Mouse (Mus musculus) heart, adult 8-10 months (tissue): ENCODE measurements around the gene Lrp4. TPM values are rescaled to one million over a fixed set of nuclear protein-coding genes. Genes with fewer than 3 reads are reported as not detected.

ENCODE experiments used
- DNase-seq: peaks from one replicate; pipeline ENCODE4 v3.0.0; 2022; ENCODE audit warnings: low spot score
- total RNA-seq, 4 experiments: library from RNA; stranded (reverse); gene quantifications; 2 replicates each; pipeline ENCODE4 v1.2.4; 2022

The Lrp4 gene
- 10 to 100 TPM in 3 of 4 experiments, 1 to 10 TPM in 1; 8.9 to 13.3 (median 11.3) TPM for total RNA-seq

DNA sequence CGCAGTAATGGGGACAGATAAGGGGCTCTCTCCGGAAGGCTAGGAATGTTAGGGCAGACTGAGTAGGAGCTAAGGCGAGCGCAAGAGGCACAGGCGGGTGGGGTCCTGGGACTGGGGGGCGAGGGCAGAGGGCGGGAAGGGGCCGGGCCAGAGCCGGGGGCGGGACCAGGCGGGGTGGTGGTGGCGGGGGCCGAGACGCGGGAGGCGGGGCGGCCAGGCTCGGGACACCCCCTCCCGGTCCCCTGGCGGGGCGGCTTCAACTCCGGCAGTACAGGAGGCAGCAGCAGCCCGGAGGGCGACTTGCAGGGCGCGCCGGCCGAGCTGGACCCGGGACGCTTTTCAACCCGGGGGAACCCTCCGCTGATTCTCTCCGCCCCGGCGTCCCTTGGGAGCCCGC is at the start of gene Lrp4:
Lrp4 (plus strand) TSS at position 253 of the 397 bp plus-strand sequence.
- peak; percentile 38 for DNase-seq

DNA sequence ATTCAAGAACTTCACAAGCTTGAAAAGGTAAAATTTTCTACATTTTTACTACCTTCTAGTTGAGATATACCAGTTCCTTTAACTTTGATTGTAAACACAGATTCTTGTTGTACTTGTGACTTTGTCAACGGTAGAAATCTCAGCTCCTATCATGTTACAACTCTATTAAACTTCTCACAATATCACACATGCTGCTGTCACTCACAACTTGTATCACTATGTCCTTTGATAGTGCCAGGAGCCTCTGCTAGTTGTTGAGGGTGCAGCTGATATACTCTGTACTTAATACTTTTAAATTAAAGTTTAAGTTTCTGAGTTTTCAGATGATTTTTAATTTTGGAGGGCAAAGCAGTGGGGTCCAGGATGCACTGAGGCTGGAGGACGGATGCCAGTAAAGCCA is 49.3 kb upstream of the Lrp4 start:
- DNase-seq = no peak

DNA sequence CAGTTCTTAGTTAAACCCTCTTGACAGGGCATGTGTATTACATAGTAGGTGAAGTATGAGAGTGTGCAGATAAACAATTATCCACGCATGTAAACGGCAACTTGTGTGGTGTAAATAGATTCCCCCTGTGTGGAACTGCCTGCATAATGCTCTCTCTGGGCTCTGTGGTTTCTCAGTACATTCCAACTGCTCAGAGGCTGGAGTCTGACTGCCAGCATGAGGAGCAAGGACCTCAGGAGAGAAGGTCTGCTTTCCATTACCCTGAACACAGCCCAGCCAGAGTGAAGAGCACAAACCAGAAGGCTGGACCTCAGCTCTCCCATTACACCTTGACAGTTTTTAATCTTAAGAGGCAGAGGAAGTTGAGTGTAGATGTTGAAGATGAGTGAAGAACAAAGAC is 45.8 kb upstream of the Lrp4 start:
- DNase-seq = no peak

DNA sequence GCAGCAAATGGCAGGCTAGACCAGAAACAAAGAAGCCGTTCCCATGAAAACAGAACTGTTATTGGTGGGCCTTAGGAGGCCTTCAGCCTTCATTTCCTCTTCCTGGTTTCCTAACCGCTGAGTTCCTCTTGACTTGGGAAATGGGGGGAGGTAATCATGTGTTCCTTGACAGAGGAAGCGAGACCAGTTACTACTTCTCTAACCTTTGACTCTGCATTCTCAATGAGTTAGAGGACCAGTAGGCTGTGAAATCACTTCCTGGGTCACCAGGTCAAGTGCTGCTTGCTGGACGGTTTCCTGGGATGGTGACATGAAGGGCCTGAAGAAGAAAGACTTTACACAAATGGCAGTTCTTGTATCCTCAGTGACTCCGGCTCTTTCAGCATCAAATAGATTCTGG is 45.0 kb upstream of the Lrp4 start:
- DNase-seq = peak; percentile 28

DNA sequence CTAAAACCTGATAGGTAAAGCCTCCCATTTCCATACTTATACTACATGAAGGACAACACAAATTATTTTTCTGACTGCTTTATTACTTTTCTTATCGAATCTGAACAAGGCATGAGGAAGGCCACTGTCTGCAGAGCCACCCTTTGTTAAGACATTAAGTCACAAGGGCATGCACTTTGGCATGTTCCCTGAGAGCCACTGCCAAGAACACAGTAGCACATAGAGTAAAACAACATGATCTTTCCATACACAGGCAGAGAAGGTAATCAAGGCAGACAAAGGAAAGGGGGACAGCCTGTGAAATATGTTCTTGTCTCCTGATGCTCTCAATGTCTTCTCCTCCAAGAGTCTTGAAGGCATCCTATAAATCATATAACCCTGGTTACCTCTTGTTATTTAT is 43.5 kb upstream of the Lrp4 start:
- peak; percentile 21 for DNase-seq

DNA sequence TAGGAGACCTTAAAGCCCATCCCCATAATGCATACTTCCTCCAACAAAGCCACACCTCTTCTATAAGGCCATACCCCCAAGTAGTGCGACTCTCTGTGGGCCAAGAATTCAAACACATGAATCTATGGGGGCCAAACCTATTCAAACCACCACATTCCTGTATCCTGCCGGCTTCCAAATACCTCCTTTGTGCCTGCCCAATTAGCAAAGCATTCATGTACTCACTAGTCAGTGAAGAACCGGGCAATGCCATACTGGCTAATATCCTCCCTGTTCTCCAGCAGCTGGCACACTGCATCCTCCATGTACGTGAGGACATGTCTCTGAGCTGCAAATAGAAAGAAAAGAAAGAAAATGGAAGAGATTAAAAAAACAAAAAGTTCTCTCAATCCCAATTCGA is 35.7 kb upstream of the Lrp4 start:
- no peak for DNase-seq

DNA sequence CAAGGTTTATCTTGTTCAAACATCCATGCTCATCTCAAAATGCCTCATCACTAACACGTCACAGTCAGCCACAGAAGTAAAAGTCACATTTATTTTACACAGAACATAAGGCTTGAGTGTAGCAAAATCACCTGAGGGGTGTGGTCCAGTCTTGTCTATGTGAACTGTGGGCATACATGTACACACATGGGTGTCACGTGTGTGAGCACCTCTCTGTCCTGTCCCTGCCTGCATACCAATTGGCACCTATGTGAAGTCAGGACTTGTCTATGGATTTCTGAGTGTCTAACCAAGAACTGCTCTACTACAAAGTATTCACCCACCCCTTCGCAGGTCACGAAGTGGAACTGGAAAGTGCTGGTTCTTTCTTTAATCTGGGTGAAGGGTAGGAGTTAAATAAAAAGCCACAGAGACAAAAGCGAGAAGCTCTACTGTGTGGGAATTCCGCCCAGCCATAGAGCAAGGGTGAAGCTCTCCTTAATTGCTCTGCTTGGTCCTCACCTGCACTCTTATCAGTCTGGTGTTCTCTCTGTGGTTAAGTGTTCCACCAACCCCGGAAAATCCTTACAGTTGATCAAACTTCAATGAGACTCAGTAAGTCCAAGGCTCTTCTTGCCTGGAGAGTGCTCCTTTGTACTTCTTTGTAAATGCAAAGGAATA is 33.1 kb upstream of the Lrp4 start:
- DNase-seq = no peak

DNA sequence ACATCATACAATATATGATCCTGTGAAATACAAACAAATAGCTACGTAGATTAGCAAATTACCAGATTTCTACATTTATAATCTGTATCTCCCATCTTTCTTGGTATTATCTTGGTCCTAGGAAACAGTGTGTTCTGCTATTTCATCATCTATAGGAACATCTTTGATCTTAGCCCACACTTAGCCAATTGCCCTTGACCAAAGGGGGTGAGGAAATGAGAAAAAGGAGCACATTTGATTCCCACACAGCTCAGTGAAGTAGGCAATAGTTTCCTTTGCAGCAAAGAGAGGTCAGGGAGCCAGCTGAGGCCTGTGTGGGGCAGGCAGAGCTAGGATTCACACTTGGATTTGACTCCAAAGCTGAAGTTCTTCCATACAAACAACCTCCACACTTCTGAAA is 31.0 kb upstream of the Lrp4 start:
- no peak for DNase-seq

DNA sequence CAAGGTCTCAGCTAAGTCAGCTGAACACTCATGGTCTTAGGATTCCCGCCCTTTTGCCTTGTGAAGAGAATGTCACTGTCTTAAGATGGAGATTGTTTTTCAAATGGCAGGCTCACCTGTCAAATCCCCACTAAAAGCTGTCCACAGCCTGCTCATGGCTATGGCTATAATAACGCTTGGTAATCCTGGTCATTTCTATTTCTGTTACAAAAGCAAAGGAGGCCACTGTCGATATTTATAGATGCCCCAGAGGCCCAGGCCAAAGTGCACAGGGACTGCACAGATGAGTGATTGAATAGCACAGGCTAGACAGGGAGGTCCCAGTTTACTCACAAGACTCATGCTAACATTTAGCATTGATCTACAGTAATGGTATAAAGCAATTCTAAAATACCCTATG is 28.2 kb upstream of the Lrp4 start:
- no peak for DNase-seq

DNA sequence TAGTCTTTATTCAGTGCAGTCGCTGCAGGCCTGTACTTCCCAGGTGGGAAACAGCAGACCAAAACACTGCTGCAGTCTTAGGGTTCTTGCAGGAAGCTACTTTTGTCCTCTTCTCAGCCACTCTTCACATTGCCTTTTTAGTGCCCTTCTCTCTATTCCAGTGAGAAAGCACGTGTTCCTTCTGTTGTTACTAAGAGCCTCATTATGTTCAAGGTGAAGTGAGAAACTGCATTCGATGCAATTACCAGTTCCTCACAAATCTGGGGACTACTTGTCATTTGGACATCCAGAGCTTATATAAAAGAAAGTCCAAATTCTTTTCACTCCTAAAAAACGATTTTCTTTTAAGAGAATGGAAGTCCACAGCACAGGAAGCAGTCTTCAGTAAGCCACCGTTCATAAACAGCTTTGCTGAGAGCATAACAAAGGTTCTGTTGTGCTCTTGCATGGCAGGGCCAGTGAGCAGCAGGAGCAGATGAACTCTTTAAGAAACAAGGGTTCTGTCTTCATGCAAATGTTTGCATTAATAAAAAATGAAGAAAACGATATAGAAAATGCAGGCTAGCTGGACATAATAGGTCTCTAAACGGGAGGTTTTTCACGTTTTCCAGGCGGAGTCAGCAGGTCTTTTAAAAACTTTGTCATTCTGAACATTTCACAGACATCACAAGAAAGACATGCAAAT is 27.3 kb upstream of the Lrp4 start:
- no peak for DNase-seq

DNA sequence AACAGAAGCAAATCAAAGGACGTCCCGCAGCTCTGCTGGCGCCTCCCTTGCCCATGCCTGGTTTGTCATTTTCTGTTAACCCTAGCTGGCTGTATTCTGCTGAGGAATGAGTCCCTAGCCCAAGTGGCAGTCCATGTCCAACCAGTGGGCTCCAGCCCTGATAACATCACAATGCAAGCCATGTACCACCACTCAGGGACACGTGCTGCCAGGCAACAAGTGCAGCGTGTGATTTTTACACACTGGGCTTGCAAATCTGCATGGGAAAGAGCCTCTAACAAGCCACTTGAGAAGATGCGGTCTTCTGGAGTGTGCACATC is 26.8 kb upstream of the Lrp4 start:
- no peak for DNase-seq

DNA sequence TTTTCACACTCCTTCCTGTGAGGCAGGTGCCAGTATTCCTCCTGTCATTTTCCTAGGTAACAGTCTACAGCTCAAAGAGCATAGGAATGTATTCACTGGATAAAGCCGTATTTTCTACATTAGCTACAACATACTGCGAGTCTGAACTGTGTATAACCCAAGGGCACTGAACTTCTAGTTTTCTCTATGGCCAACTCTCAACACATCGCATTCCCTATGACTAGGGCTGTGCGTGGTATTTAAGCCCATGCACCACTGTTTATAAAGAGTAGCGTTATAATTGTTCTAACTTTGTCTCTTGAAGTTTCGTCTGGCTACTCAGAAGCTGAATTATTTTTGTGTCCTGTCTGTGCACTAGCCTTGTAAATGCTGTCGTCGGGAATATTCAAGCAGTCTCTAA is 20.6 kb upstream of the Lrp4 start:
- DNase-seq = no peak

DNA sequence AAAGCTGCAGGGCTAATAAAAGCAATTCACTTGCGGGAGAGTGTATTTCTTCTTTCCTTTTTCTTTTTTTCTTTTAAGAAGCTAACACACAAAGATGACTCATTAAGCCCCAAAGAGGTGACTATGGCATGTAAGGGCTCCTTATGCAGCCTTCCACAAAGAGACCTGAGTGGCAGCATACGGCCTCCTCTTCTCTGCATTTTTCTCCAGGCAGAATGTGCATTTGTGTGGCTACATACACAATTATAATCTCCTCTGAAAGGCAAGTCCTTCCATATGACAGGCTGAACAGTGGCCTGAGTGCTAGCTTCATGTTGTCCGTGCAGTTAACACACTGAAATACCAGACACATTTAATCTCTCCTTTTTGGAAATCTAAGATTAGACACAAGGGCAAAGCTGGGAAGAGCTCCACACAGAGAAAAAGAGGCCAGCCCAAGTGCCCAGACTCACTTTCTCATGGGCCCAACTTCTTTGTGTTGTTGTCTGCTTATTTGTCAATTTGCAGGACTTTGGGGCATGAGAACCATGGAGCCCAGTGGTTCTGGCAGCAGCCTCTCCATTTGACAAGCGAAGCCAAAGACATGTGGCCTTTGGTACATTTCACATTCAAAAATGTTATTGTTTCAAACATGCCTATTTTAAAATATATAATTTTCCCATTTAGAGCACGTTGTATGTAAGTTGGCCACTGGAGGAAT is 20.0 kb upstream of the Lrp4 start:
- no peak for DNase-seq

DNA sequence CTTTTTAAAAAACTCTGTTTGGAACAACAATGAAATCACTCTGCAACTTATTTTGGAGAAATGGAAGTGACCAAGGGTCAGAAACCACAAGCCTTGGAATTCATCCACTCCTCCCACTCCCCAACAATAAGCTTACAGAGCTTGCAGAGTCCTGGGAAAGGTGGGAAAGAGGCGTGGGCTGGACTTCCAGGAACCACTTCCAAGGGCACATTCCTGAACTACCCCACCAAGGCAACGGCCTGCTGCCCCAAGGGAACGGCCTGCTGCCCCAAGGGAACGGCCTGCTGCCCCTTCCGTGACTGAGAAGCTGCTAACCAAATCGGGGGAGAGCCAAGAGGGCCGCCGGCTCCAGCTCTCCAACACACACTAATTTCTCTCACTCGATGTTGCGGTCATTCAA is 18.0 kb upstream of the Lrp4 start:
- DNase-seq = no peak

DNA sequence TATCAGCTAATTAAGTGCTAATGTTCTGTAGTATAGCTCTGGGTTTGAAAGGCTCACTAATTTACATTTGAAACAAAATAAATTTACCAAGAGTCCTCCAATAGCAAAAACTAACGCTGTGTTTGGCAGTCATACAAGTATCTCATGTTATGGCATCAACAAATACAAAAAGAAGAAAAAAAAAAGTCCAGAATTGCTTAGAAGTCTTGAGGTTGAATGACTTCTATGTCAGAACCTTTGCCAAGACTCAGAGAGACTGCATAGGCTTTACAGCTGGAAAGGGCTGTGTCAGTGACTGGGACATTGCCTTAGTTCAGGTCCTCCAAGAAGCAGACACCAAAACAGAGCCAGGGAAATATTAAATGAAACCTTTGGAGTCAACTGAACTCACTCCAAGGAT is 17.4 kb upstream of the Lrp4 start:
- DNase-seq = no peak

DNA sequence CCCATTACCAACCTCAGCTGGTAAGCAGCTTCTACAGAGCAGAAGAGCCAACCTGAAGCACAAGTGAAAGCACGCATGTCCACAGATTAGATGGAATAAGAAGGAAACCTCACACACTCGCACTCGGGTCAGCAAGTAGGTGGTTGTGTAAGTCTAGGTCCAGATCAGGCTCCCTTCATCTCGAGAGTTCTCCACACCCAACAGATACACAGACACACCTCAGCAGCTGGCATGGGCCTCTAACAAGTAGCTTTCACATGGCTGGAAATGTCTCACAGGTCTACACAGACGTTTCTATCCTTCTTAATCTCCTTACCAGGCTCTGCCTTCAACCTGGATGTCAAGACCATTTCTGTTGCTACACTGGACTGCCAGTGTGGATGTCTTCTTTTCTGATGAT is 16.6 kb upstream of the Lrp4 start:
- no peak for DNase-seq

DNA sequence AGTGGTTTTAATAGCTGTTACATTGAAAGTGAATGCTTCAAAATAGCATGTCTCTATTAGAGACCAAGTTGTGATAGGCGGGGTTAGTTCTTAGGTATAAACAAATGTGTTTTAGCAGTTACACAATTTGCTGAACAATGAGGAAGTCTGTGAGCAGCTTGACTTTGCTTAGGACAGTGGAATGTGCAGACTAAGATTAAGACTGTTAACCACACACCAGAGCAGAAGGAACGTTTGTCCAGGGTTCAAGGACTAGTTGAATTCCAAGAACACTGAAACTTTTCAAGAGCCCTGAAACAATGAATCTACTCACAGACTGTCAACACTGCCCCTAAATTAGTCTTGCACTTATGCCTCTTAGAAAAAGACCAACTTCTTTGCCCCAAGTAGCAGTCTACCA is 15.6 kb upstream of the Lrp4 start:
- DNase-seq = no peak

DNA sequence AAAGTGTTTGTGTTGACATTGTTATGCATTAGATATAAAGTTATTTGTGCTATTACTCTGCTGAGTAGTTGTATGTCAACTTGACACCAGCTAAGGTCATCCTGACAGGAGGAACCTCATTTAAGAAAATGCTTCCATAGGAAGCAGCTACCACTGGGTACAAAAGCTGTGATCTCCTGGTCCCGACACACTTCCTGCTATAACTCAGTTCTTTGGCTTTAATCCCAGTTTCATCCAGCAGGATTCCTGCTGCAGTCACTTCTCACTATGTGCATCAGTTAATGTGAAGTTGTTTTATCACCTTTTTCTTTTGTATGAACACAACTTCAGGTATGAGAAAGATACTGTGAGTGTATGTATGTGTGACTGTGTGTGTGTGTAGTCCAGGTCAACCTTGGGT is 15.1 kb upstream of the Lrp4 start:
- DNase-seq = no peak

DNA sequence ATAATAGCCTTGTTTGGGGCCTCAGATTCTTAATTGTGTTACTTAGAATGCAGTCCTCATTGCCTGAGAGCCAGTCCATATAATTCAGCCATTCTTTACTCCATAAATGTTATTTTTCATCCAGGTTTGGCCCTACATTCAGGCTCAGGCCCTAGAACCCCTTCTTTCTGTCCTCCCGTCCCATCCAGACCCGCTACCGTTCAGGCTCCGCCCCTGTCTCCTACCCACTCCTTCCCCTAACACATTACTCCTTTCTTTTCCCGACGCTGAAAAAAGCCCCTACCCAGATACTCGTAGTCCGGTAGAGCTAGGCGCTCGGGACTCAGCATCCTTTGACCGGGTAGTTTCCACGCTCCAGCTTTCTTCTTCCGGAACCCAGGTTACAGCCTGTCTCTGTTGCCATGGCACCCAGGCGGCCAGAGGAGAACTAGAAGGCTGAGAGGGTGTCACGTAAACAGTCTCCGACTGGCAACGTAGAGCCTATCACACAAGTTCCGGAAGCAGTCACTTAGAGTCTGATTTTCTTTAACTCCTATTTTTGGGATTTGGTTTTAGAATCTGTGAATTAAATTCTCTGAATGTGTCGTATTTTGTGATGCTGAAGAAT is 12.9 kb upstream of the Lrp4 start, which contains the start of gene 1110051M20Rik:
1110051M20Rik (minus strand) TSS at position 419 of the 607 bp plus-strand sequence.
- peak; percentile 83 for DNase-seq

DNA sequence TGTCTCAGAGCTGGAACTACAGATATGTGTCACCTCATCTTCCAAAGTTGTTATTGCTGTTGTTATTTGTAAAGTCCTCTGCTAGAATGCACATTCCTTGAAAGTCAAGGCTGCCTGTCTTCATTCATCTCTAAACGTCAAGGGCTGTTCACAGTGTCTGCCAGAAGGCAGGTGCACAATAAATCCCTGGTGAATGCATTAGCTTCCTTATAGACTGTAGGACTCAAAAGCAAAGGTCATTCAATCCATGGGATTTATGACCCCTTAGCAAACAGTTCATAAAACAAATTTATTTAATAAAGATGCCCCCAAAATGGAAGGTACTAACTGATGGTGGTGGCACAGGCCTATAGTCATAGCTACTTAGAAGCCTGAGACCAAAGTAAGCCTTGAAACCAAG is 7.6 kb upstream of the Lrp4 start:
- no peak for DNase-seq

DNA sequence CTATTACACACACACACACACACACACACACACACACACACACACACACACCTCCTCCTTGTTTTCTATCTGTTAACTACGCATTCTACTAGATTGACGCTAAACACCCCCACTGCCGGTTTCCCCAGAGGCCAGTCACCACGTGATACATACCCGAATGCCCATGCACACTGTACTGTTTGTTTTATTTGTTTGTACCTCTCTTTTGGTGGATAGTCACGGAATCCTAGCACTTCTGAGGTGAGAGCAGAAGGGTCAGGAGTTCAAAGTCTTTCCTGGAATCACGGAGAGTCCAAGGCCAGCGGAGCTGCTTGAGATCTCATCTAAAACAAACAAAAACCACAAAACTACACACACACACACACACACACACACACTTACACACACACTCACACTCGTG is 7.0 kb upstream of the Lrp4 start:
- no peak for DNase-seq

DNA sequence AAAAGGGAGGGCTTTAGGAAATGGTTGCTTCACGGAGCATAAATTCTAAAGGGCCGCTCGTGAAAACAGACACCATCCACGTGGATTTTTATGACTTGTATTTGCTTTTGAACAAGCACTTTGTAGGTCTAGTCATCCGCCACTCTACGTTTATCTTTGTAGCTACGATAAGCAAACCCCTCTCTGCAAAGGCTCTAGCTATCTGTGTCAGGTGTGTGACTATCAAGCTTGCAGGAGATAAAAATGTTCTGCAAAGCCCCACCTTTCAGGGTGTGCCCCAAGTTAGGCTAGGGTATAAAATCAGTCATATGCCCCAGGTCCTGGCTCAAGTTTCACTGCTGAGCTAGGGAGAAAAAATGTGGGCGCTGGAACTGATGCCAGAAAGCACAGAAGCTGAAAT is 4.7 kb upstream of the Lrp4 start:
- no peak for DNase-seq
